Mouse (Mus musculus) liver, embryonic 18 days (tissue): ENCODE measurements around the gene Snn. TPM values are rescaled to one million over a fixed set of nuclear protein-coding genes. Genes with fewer than 3 reads are reported as not detected.

Experiments
- polyA plus RNA-seq: library from polyadenylated mRNA; depleted of rRNA; stranded (reverse); fragments of >200 nt; gene quantifications from 2 replicates; pipeline ENCODE4 v1.2.3, GENCODE M21; 2012; rRNA removed

Gene Snn
- 4.8 and 5.9 TPM in 2 replicates for polyA plus RNA-seq

DNA sequence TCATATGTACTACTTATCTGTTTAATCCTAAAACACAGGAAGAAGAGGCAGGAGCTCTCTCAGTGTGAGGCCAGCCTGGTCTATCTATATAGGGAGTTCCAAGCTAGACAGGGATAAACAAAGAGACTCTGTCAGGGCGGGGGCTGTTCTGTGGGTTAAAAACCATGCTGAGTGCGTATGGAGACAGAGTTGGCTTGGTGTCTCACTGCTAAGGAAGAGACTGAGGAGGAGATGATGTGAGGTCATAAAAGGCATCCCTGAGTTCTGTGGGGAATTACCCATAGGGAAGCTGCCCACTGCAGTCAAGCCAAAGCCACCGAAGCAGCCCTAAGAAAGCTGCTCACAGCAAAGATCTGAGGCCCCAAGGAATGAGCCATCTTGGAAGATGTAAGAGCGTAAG, at the start of gene Snn:
Gene Snn (plus strand): TSS at position 301 of the 400 bp plus-strand sequence.

DNA sequence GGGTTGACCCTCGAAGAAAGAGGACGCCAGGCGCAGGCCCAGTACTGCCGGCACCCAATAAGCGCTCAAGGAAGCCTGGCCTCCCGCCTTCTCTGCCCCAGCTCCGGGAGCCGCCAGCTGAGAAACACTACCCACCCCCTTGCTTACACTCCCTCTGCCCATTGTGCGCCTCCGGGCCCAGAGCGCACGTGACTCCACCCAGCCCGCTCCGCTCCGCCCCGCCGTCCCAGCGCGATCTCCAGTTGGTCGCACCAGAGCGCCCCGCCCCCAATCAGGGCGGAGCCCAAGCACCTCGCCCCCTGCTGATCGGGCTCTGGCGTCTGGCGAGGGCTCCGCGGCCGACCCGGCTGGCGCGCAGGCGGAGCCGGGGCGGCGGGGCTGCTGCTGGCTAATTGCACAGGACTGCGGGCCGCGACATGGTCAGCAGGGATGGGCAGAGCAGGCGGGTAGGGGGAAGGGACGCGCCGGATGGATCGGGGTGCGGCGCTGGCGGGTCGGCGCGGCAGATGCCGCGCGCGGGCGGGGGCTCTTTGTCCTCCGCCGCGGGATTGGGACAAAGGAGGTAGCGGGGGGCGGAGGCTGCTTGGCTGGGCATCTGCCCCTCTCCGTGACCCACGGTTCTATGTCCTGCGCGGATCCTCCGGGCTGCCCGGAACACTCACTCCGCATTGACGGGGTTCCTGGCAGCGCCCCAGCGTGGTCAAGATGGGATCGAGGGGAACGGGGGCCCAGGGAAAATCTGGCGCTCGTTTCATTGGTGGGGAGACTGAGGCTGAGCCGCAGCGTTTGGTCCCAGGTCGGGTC, 5.5 kb downstream of the Snn start, which contains the start of gene Litaf:
Gene Litaf (minus strand): TSS at position 129 of the 804 bp plus-strand sequence.

Other genes starting within 250 kb of the Snn start
- not detected in 2 replicates for gene Gm11172, start 248.0 kb upstream of the Snn start, polyA plus RNA-seq
- gene Rmi2, start 225.9 kb upstream of the Snn start, polyA plus RNA-seq: 1.5 and 1.9 TPM in 2 replicates
- 31.8 and 40.7 TPM in 2 replicates for gene Litaf, start 5.2 kb downstream of the Snn start, polyA plus RNA-seq
- gene Txndc11, start 73.7 kb downstream of the Snn start, polyA plus RNA-seq: 10.8 and 13.0 TPM in 2 replicates
- gene Zc3h7a, start 115.4 kb downstream of the Snn start, polyA plus RNA-seq: 70.0 and 74.0 TPM in 2 replicates
- 25.6 and 26.9 TPM in 2 replicates for gene Rsl1d1, start 142.4 kb downstream of the Snn start, polyA plus RNA-seq
- 26.2 and 30.6 TPM in 2 replicates for gene Gspt1, start 193.4 kb downstream of the Snn start, polyA plus RNA-seq